Mouse (Mus musculus) cerebellum, adult 2 months (tissue): Measurements from ENCODE around the gene Spint1.

Experiments used
- CTCF ChIP-seq: fragments of 200-500 bp; IDR thresholded peaks from 2 replicates; pipeline ENCODE4 v1.5.1; 2011; ENCODE audit warnings: low read depth, mild to moderate bottlenecking, control low read depth, low read length, moderate library complexity, borderline replicate concordance; ENCODE audit not compliant: insufficient read depth
- POLR2A ChIP-seq: fragments of 200-500 bp; IDR thresholded peaks from 2 replicates; pipeline ENCODE4 v1.6.1; 2011; ENCODE audit warnings: low read length, control low read depth, borderline replicate concordance; ENCODE audit not compliant: insufficient read depth

DNA sequence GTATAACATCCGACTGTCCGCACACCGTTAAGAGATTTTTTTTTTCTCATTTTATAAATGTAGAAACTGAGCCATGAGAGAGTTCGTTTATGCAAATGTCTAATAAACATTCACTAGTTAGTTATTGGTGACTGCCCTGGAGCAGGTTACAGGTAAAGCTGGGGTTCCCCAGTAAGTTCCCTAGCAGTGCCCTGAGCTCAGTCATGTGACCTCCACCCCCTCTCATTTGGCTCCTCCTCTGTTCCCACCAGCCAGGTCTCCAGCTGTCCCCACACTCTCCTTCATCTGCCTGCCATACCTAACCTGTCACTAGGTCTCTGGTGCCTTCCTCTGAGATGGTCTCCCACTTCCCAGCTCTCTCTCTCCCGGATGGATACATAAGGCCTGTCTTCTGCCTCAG is 50.2 kb downstream of the Spint1 start:
- TF ChIP-seq CTCF: no peak
- no peak for TF ChIP-seq POLR2A
